12 mouse cellular contexts compared by ENCODE assay signal in genomic region chr7:65978996-65979823, GRCm38 (mm10).
A peak's percentile ranks its signal among the peaks of the same experiment; 100 is the strongest.
DNase-seq lines count a peak whose midpoint lies in the region; ATAC-seq and TF ChIP-seq lines count a peak whose summit lies in the region.
"Had no signal": no experiment of that assay in that cellular context is flagged by ENCODE, and none has a peak within 500 bp of the region (broad histone marks: within the 10 kb centered on the region; RNA-seq: fewer than 3 reads in every experiment).

No protein-coding gene starts in this region.

- H3K36me3 ChIP-seq in limb, embryonic 12.5 days: no peaks in the 10 kb centered on the region
- no peaks in the 10 kb centered on the region for H3K36me3 ChIP-seq in limb, embryonic 10.5 days
- no peaks in the 10 kb centered on the region for H3K36me3 ChIP-seq in heart, postnatal 0 days (replicated peaks; ENCODE audit: control insufficient read depth, insufficient read depth, low read length)
- H3K36me3 ChIP-seq in lung, embryonic 16.5 days (ENCODE audit: control insufficient read depth, insufficient read depth, low read length): no peaks in the 10 kb centered on the region
- H3K36me3 ChIP-seq: liver, embryonic 13.5 days had no signal

- H3K4me3 ChIP-seq in limb, embryonic 12.5 days (replicated peaks): no peak overlapping the region
- no peak overlapping the region for H3K4me3 ChIP-seq in limb, embryonic 10.5 days
- H3K4me3 ChIP-seq in heart, postnatal 0 days (ENCODE audit: low read depth, low read length): no peak overlapping the region
- H3K4me3 ChIP-seq in lung, embryonic 16.5 days (ENCODE audit: low read length): no peak overlapping the region
- H3K4me3 ChIP-seq: layer of hippocampus, adult 2 months; liver, embryonic 13.5 days; myocyte had no signal

- H3K4me1 ChIP-seq in limb, embryonic 12.5 days (replicated peaks): peaks cover 58% of the 10 kb centered on the region
- H3K4me1 ChIP-seq in limb, embryonic 10.5 days: peaks cover 37% of the 10 kb centered on the region
- H3K4me1 ChIP-seq in heart, postnatal 0 days (ENCODE audit: control insufficient read depth, insufficient read depth): no peaks in the 10 kb centered on the region
- H3K4me1 ChIP-seq in lung, embryonic 16.5 days (replicated peaks; ENCODE audit: control insufficient read depth, insufficient read depth, low read length): peaks cover 24% of the 10 kb centered on the region
- H3K4me1 ChIP-seq: liver, embryonic 13.5 days had no signal

- H3K9ac ChIP-seq in limb, embryonic 12.5 days (replicated peaks): no peak overlapping the region
- no peak overlapping the region for H3K9ac ChIP-seq in heart, postnatal 0 days (replicated peaks; ENCODE audit: low read depth, low read length)
- no peak overlapping the region for H3K9ac ChIP-seq in lung, embryonic 16.5 days (ENCODE audit: low read length)
- H3K9ac ChIP-seq: liver, embryonic 13.5 days had no signal

- H3K4me2 ChIP-seq in limb, embryonic 12.5 days: no peak overlapping the region
- H3K4me2 ChIP-seq in heart, postnatal 0 days (ENCODE audit: low read depth, low read length): no peak overlapping the region
- no peak overlapping the region for H3K4me2 ChIP-seq in lung, embryonic 16.5 days (ENCODE audit: low read depth, low read length)
- H3K4me2 ChIP-seq: liver, embryonic 13.5 days had no signal

- TF ChIP-seq CTCF in heart, postnatal 0 days (IDR thresholded peaks at IDR 0.05; ENCODE audit: low read depth): no peak

- DNase-seq in adrenal gland, postnatal 10 days: peak; percentile 56
- DNase-seq in adrenal gland, adult 8-10 months: no peak
- no peak for DNase-seq in limb, embryonic 10.5 days (ENCODE audit: low spot score)
- DNase-seq in heart, postnatal 0 days (ENCODE audit: low spot score): peak; percentile 27
- DNase-seq in right cerebral cortex, adult 2 months (ENCODE audit: low spot score in 2 of 2): no peak
- DNase-seq in left cerebral cortex, postnatal 25 days (ENCODE audit: low spot score in 2 of 2): no peak
- DNase-seq: cerebellum, postnatal 25 days; liver, embryonic 13.5 days had no signal

- intact Hi-C loops in left cerebral cortex, postnatal 25 days (cut with DNase I): no loop called here

- no peak for TF ChIP-seq EP300 in heart, postnatal 0 days (IDR thresholded peaks at IDR 0.05; ENCODE audit: low read depth)

- H3K9me3 ChIP-seq in limb, embryonic 12.5 days: no peaks in the 10 kb centered on the region
- H3K9me3 ChIP-seq in limb, embryonic 10.5 days (replicated peaks): no peaks in the 10 kb centered on the region
- H3K9me3 ChIP-seq in heart, postnatal 0 days (replicated peaks; ENCODE audit: control insufficient read depth, low read length): no peaks in the 10 kb centered on the region
- no peaks in the 10 kb centered on the region for H3K9me3 ChIP-seq in lung, embryonic 16.5 days (ENCODE audit: control insufficient read depth, low read length)
- H3K9me3 ChIP-seq: liver, embryonic 13.5 days had no signal

- ATAC-seq in limb, embryonic 12.5 days (ENCODE audit: insufficient number of reproducible peaks, insufficient read depth, low FRiP score, low TSS enrichment, low read depth): no peak; the same call in 1 of the 2 replicates
- ATAC-seq in heart, postnatal 0 days (ENCODE audit: insufficient read depth, low read depth): peak; percentile 39; the same call in 1 of the 2 replicates
- ATAC-seq in lung, embryonic 16.5 days (ENCODE audit: low read depth): peak; percentile 49; the same call in 1 of the 2 replicates

- no peaks in the 10 kb centered on the region for H3K27me3 ChIP-seq in limb, embryonic 12.5 days
- H3K27me3 ChIP-seq in limb, embryonic 10.5 days (ENCODE audit: low read depth, poor library complexity, severe bottlenecking): no peaks in the 10 kb centered on the region
- H3K27me3 ChIP-seq in heart, postnatal 0 days (ENCODE audit: control insufficient read depth, insufficient read depth, low read length): no peaks in the 10 kb centered on the region
- no peaks in the 10 kb centered on the region for H3K27me3 ChIP-seq in lung, embryonic 16.5 days (ENCODE audit: control insufficient read depth, insufficient read depth, low read depth, low read length)
- H3K27me3 ChIP-seq: liver, embryonic 13.5 days had no signal

- WGBS in limb, embryonic 12.5 days: 58% methylated on average over 11 of the region's 11 CpGs
- WGBS in limb, embryonic 10.5 days: 84% methylated on average over 11 of the region's 11 CpGs
- WGBS in heart, postnatal 0 days: 52% methylated on average over 11 of the region's 11 CpGs
- WGBS in lung, embryonic 16.5 days: 37% methylated on average over 11 of the region's 11 CpGs

- peak overlapping the region; percentile 82 for H3K27ac ChIP-seq in limb, embryonic 12.5 days
- no peak overlapping the region for H3K27ac ChIP-seq in limb, embryonic 10.5 days
- H3K27ac ChIP-seq in heart, postnatal 0 days (ENCODE audit: low read depth): peak overlapping the region; percentile 26
- H3K27ac ChIP-seq in lung, embryonic 16.5 days (ENCODE audit: low read length): peak overlapping the region; percentile 33; the same call in 1 of the 2 replicates
- H3K27ac ChIP-seq: layer of hippocampus, adult 2 months; liver, embryonic 13.5 days had no signal

Comparison
In these comparisons a context has a peak if more than half of its experiments do, and no peak if none do; other contexts are left out.
1. DNase-seq: peak in adrenal gland, postnatal 10 days (single experiment) and heart, postnatal 0 days (single experiment); none in adrenal gland, adult 8-10 months (single experiment), limb, embryonic 10.5 days (single experiment), right cerebral cortex, adult 2 months (0 of 2) and left cerebral cortex, postnatal 25 days (0 of 2).